ENCODE assay signal across 8 mouse cellular contexts in genomic region chr12:108902940-108903339, GRCm38 (mm10). TPM values are rescaled to one million over a fixed set of nuclear protein-coding genes. Genes with fewer than 3 reads are reported as not detected.
DNase-seq lines count a peak whose midpoint lies in the region; ATAC-seq and TF ChIP-seq lines count a peak whose summit lies in the region.

No protein-coding gene starts in this region.

- no peak overlapping the region for H3K9ac ChIP-seq in intestine, embryonic 15.5 days
- no peak overlapping the region for H3K9ac ChIP-seq in liver, adult 2 months (ENCODE audit: low read depth, low read length)

- DNase-seq in 3T3-L1 (ENCODE audit: low read depth, low spot score) (peak; percentile 84), G1E (ENCODE audit: low spot score) (peak; percentile 53)
- peak; percentile 52 for DNase-seq in cerebellum, adult 9-11 months
- peak; percentile 44 to 56 for DNase-seq in frontal cortex, postnatal 14 days (ENCODE audit: low spot score in 2 of 2)
- DNase-seq in liver, adult 2 months (ENCODE audit: extremely low read depth, low read depth, low spot score), result peak; percentile 27
- DNase-seq in natural killer cell, adult 2 months (ENCODE audit: low spot score in 2 of 2), result peak; percentile 14 to 38
- DNase-seq in testis, postnatal 10 days (ENCODE audit: low spot score), result peak; percentile 67

- H3K9me3 ChIP-seq in G1E (replicated peaks), result no peaks in the 10 kb centered on the region
- no peaks in the 10 kb centered on the region for H3K9me3 ChIP-seq in intestine, embryonic 15.5 days

- no peak overlapping the region for H3K27ac ChIP-seq in intestine, embryonic 15.5 days
- no peak overlapping the region for H3K27ac ChIP-seq in liver, adult 2 months (replicated peaks; ENCODE audit: insufficient read depth, low read depth, low read length)

- H3K4me3 ChIP-seq in G1E (ENCODE audit: low read depth, low read length), result no peak overlapping the region
- H3K4me3 ChIP-seq in intestine, embryonic 15.5 days (replicated peaks), result no peak overlapping the region
- H3K4me3 ChIP-seq in liver, adult 2 months (ENCODE audit: insufficient read depth, low read depth, low read length), result no peak overlapping the region

- peaks cover 7% of the 10 kb centered on the region; the same call in 1 of the 2 replicates for H3K4me1 ChIP-seq in G1E (ENCODE audit: insufficient read depth, low read depth, low read length)
- peaks cover 16% of the 10 kb centered on the region for H3K4me1 ChIP-seq in intestine, embryonic 15.5 days (replicated peaks)
- no peaks in the 10 kb centered on the region for H3K4me1 ChIP-seq in liver, adult 2 months (ENCODE audit: control insufficient read depth, insufficient read depth, low read length)

- H3K79me2 ChIP-seq in liver, adult 2 months (ENCODE audit: control insufficient read depth, insufficient read depth, low read length), result no peaks in the 10 kb centered on the region

- ATAC-seq in G1E (ENCODE audit: extremely low read depth, insufficient number of reproducible peaks, low FRiP score, poor library complexity, severe bottlenecking), result peak; percentile 79
- peak; percentile 29; the same call in 1 of the 2 replicates for ATAC-seq in intestine, embryonic 15.5 days

- no peak overlapping the region for H3K4me2 ChIP-seq in intestine, embryonic 15.5 days (replicated peaks)

- TF ChIP-seq CTCF in G1E (IDR thresholded peaks at IDR 0.05; ENCODE audit: low read depth, low read length), result peak; percentile 94
- peak; percentile 91 for TF ChIP-seq CTCF in liver, adult 2 months (IDR thresholded peaks at IDR 0.05; ENCODE audit: low read depth, low read length)

- no peaks in the 10 kb centered on the region for H3K27me3 ChIP-seq in G1E (ENCODE audit: insufficient read depth, low read length)
- no peaks in the 10 kb centered on the region for H3K27me3 ChIP-seq in intestine, embryonic 15.5 days (replicated peaks)
- H3K27me3 ChIP-seq in liver, adult 2 months (ENCODE audit: control insufficient read depth, insufficient read depth, low read length), result no peaks in the 10 kb centered on the region

- WGBS in intestine, embryonic 15.5 days, result 22% methylated on average over 8 of the region's 8 CpGs
- 46% methylated on average over 8 of the region's 8 CpGs for WGBS in liver, adult 2 months

- TF ChIP-seq POLR2A in liver, adult 2 months (IDR thresholded peaks at IDR 0.05; ENCODE audit: extremely low read depth, insufficient read depth, low read length), result no peak

- H3K36me3 ChIP-seq in G1E (replicated peaks), result peaks cover 68% of the 10 kb centered on the region
- H3K36me3 ChIP-seq in intestine, embryonic 15.5 days, result no peaks in the 10 kb centered on the region
- no peaks in the 10 kb centered on the region for H3K36me3 ChIP-seq in liver, adult 2 months (ENCODE audit: control insufficient read depth, insufficient read depth, low read length)

RNA-seq across cellular contexts. Expression of gene Wars, which starts 9.0 kb away (rescaled TPM):
- total RNA-seq in G1E (2014; fragmentation: Nextera tagmentation) (81.0 and 90.1 TPM in 2 replicates), G1E (2017) (62.1 and 80.9 TPM in 2 replicates)
- polyA plus RNA-seq in G1E (2012), result 49.0 and 78.3 TPM in 2 replicates
- 81.9 and 85.5 TPM in 2 replicates for polyA plus RNA-seq in intestine, embryonic 15.5 days (2015; fragmentation: Nextera tagmentation; extraction: Ambion mirVana)
- total RNA-seq in liver, adult 2 months (2014; rRNA removed), result 11.7 and 14.2 TPM in 2 replicates
- 20.2 and 24.3 TPM in 2 replicates for polyA plus RNA-seq in liver, adult 2 months (2012; rRNA removed)

RNA-seq across cellular contexts. Expression of gene Wdr25, which starts 9.5 kb away (rescaled TPM):
- total RNA-seq in G1E (2014; fragmentation: Nextera tagmentation) (7.0 and 17.3 TPM in 2 replicates), G1E (2017) (5.1 and 10.1 TPM in 2 replicates)
- 7.9 and 8.3 TPM in 2 replicates for polyA plus RNA-seq in G1E (2012)
- 5.7 and 8.3 TPM in 2 replicates for polyA plus RNA-seq in intestine, embryonic 15.5 days (2015; fragmentation: Nextera tagmentation; extraction: Ambion mirVana)
- 9.3 and 11.4 TPM in 2 replicates for total RNA-seq in liver, adult 2 months (2014; rRNA removed)
- polyA plus RNA-seq in liver, adult 2 months (2012; rRNA removed), result 9.4 and 11.6 TPM in 2 replicates

Comparison
In these comparisons a context has a peak if more than half of its experiments do, and no peak if none do; other contexts are left out.
1. DNase-seq: peak in every context shown above with its lines; median percentile 84 in 3T3-L1; 67 in testis, postnatal 10 days; 53 in G1E; 52 in cerebellum, adult 9-11 months; 50 in frontal cortex, postnatal 14 days; 27 in liver, adult 2 months; 26 in natural killer cell, adult 2 months.